Mouse (Mus musculus) limb, embryonic 14.5 days (tissue): ENCODE data around the gene Ampd2. TPM values are rescaled to one million over a fixed set of nuclear protein-coding genes. Genes with fewer than 3 reads are reported as not detected.

Experiments
- ATAC-seq: fragments of 200-750 bp; cut with Nextera tagmentation; 2 replicates; pipeline ENCODE4 v1.8.0; 2017; ENCODE audit warnings: low read depth, moderate number of reproducible peaks, moderate TSS enrichment; ENCODE audit not compliant: low FRiP score
- DNase-seq: peaks from one replicate; pipeline ENCODE4 v3.0.0-alpha.2; 2015; ENCODE audit warnings: low spot score
- H3K27ac ChIP-seq: fragments of 300-500 bp; sonication (generic); replicated peaks from 2 replicates; pipeline ENCODE4 v1.5.1; 2014; ENCODE audit warnings: low read depth, mild to moderate bottlenecking, low read length, moderate library complexity, mixed read lengths
- H3K27me3 ChIP-seq: fragments of 300-500 bp; sonication (generic); 2 replicates; pipeline ENCODE4 v1.6.1; 2014; ENCODE audit warnings: low read length, mixed read lengths; ENCODE audit not compliant: control insufficient read depth, insufficient read depth
- H3K36me3 ChIP-seq: fragments of 300-500 bp; sonication (generic); 2 replicates; pipeline ENCODE4 v1.6.1; 2014; ENCODE audit warnings: mild to moderate bottlenecking, low read length, moderate library complexity, mixed read lengths; ENCODE audit not compliant: control insufficient read depth, insufficient read depth
- H3K4me1 ChIP-seq: fragments of 300-500 bp; sonication (generic); 2 replicates; pipeline ENCODE4 v1.6.1; 2014; ENCODE audit warnings: antibody characterized with exemption, low read length, mixed read lengths; ENCODE audit not compliant: control insufficient read depth, insufficient read depth
- H3K4me2 ChIP-seq: fragments of 300-500 bp; sonication (generic); replicated peaks from 2 replicates; pipeline ENCODE4 v1.6.1; 2014; ENCODE audit warnings: low read depth, mild to moderate bottlenecking, low read length, moderate library complexity; ENCODE audit not compliant: severe bottlenecking
- H3K4me3 ChIP-seq: fragments of 300-500 bp; sonication (generic); replicated peaks from 2 replicates; pipeline ENCODE4 v1.5.1; 2014; ENCODE audit warnings: low read length
- H3K9ac ChIP-seq: fragments of 300-500 bp; sonication (generic); 2 replicates; pipeline ENCODE4 v1.6.1; 2014; ENCODE audit warnings: mild to moderate bottlenecking, low read depth, low read length, moderate library complexity; ENCODE audit not compliant: severe bottlenecking
- H3K9me3 ChIP-seq: fragments of 300-500 bp; sonication (generic); 2 replicates; pipeline ENCODE4 v1.6.1; 2016; ENCODE audit warnings: low read length; ENCODE audit not compliant: control insufficient read depth
- POLR2A ChIP-seq: fragments of 200-500 bp; IDR thresholded peaks from 2 replicates; pipeline ENCODE4 v1.8.0; 2012; ENCODE audit warnings: inconsistent platforms, mild to moderate bottlenecking, moderate library complexity, borderline replicate concordance; ENCODE audit not compliant: insufficient read depth, insufficient read length; ENCODE audit errors: extremely low read depth
- WGBS: fragments of 180-500 bp; shearing (Covaris S2); extraction: QIAGEN DNeasy Blood & Tissue Kit; methylation state at CpG from one replicate; pipeline ENCODE4 v1.1.7; 2014; 5-methylcytosine and 5-hydroxymethylcytosine counted together
- polyA plus RNA-seq, 2 experiments: library from polyadenylated mRNA; depleted of rRNA in 1 of 2; stranded (reverse) in 1 of 2; unstranded in 1 of 2; fragments of >200 nt; fragmentation: Nextera tagmentation in 1 of 2; extraction: Ambion mirVana in 1 of 2; gene quantifications; 2 replicates each; pipeline versions ENCODE4 v1.2.1 to v1.2.3; 2012 to 2014

The Ampd2 gene
- polyA plus RNA-seq, 2 experiments, result 35.8 to 116 TPM

DNA sequence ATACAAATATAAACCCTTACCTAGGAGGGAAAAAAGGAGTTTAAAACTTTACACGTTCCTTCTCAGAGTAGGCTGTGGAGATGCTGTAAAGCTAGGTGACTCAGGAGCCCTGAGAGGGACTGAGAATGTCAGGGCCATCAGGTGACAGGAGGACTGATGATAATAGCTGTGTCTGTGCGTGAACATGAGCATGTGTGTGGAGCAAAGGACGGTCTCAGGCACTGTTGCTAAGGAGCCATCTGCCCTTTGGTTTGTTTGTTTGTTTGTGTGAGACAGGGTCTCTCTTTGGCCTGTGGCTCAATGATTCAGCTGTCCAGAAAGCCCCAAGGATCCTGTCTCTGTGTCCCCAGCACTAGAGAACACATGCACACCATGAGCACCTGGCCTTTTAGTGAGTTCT, 34.6 kb upstream of the Ampd2 start:
- H3K4me1 ChIP-seq, result no peaks in the 10 kb centered on the region
- no peak overlapping the region for H3K27ac ChIP-seq
- H3K9ac ChIP-seq, result no peak overlapping the region
- no peak overlapping the region for H3K4me3 ChIP-seq
- H3K27me3 ChIP-seq, result no peaks in the 10 kb centered on the region
- DNase-seq (no peak), ATAC-seq (no peak)
- 88% methylated on average over 3 of the region's 3 CpGs for WGBS
- H3K36me3 ChIP-seq, result peaks cover 56% of the 10 kb centered on the region
- H3K9me3 ChIP-seq, result no peaks in the 10 kb centered on the region
- no peak overlapping the region for H3K4me2 ChIP-seq
- TF ChIP-seq POLR2A, result no peak

DNA sequence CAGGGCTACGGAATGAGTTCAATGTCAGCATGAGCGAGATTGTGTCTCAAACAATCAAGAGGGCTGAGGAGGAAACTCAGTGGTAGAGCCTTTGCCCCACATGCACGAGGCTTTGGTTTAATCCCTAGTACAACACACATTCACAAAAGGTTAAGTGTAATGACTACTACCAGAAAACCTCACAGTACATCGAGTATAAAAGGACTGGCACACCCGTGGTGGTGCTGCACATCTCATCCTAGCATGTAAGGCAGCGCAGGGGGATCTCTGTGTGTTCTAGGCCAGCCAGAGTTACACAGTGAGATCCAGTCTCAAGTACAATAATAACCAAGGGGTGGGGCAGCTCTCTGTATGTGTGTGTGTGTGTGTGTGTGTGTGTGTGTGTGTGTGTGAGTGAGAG, 31.0 kb upstream of the Ampd2 start:
- DNase-seq (no peak), ATAC-seq (no peak)
- H3K4me1 ChIP-seq, result no peaks in the 10 kb centered on the region
- H3K36me3 ChIP-seq, result peaks cover 70% of the 10 kb centered on the region
- no peak overlapping the region for H3K27ac ChIP-seq
- H3K27me3 ChIP-seq, result no peaks in the 10 kb centered on the region
- H3K4me2 ChIP-seq, result no peak overlapping the region
- TF ChIP-seq POLR2A, result no peak
- 91% methylated on average over 6 of the region's 6 CpGs for WGBS
- no peak overlapping the region for H3K9ac ChIP-seq
- H3K9me3 ChIP-seq, result no peaks in the 10 kb centered on the region
- no peak overlapping the region for H3K4me3 ChIP-seq

DNA sequence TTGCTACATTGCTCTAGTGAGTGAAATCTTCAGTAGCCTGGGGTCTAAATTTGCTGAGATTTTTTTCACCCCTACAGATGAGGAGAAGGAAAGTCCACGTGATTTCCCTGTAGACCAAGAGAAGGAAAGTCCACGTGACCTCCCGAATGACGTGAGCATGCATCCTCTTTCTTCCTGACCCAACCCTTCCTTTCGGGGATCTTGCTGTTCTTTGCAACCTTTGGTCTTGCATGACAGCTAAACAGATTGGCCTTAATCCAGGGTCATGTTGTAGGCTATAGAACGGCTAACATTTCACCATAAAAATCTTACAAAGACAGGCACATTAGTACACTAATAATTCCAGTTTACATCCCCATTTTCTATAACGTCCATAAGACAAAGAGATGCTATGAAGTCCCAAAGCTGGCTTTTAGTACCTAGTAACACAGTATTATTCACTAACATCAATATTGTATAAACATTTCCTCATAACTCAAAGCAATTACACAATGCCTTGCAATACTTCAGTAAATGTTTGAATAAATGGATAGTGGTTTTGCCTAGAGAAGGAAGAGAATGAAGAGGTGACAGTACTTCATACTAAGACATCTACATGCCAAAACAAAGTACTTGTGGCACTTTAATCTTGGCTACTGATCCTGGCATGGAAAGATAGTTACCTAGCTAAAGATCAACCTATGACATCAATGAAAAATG, 27.3 kb upstream of the Ampd2 start:
- H3K36me3 ChIP-seq, result peaks cover 83% of the 10 kb centered on the region

DNA sequence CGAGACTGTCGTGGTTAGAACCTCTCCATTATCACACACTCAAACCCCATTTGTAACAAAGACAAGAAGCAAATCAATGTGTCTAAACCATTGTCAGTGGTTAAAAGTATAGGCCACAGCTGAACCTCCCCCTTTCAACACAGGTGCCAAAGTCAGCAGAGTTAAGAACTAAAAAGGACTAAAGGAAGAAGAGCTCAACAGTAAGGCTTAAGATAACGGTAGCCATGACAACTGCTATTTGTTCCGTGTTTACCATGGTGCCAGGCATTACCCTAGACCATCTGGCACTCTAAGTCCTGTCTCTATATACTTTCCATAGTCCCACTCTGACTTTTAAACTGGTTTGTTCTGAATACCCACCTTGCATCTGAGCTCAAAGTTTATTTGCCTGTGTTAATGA, 26.2 kb upstream of the Ampd2 start:
- H3K9ac ChIP-seq, result no peak overlapping the region
- TF ChIP-seq POLR2A, result no peak
- peaks cover 83% of the 10 kb centered on the region for H3K36me3 ChIP-seq
- DNase-seq, result no peak
- WGBS, result 90% methylated on average over 4 of the region's 4 CpGs
- no peaks in the 10 kb centered on the region for H3K4me1 ChIP-seq
- H3K27me3 ChIP-seq, result no peaks in the 10 kb centered on the region
- no peak overlapping the region for H3K4me2 ChIP-seq
- no peak overlapping the region for H3K4me3 ChIP-seq
- no peak overlapping the region for H3K27ac ChIP-seq
- no peaks in the 10 kb centered on the region for H3K9me3 ChIP-seq
- ATAC-seq, result no peak

More for the DNA sequence above, 27.3 kb upstream of the Ampd2 start:
- DNase-seq, result no peak
- no peak overlapping the region for H3K4me3 ChIP-seq
- 87% methylated on average over 7 of the region's 7 CpGs for WGBS
- H3K27ac ChIP-seq, result no peak overlapping the region
- H3K4me1 ChIP-seq, result no peaks in the 10 kb centered on the region
- ATAC-seq, result no peak
- no peaks in the 10 kb centered on the region for H3K9me3 ChIP-seq
- H3K27me3 ChIP-seq, result no peaks in the 10 kb centered on the region
- no peak overlapping the region for H3K4me2 ChIP-seq
- TF ChIP-seq POLR2A, result no peak
- no peak overlapping the region for H3K9ac ChIP-seq

DNA sequence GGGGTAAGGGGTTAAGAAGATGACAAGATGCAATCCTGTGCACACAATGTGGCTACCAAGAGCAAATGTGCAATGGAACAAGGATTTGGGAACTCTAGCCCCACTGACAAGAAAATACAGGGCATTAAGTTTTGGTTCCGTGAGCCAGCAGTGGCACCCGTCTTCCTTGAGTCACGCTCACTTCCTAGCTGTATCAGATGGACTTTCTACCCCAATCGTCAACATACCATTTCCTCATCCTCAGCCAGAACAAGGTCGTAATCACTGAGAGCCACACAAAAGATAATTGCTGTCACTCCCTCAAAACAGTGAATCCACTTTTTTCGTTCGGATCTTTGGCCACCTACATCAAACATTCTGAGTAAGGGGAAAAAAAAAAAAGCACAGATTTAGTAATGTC, 25.8 kb upstream of the Ampd2 start:
- no peak for ATAC-seq
- Histone ChIP-seq H3K36me3 (peaks cover 81% of the 10 kb centered on the region), H3K27ac (no peak overlapping the region), H3K4me3 (no peak overlapping the region), H3K4me1 (no peaks in the 10 kb centered on the region), H3K27me3 (no peaks in the 10 kb centered on the region), H3K4me2 (no peak overlapping the region), H3K9me3 (no peaks in the 10 kb centered on the region), H3K9ac (no peak overlapping the region)
- TF ChIP-seq POLR2A, result no peak
- 84% methylated on average over 7 of the region's 7 CpGs for WGBS
- no peak for DNase-seq

DNA sequence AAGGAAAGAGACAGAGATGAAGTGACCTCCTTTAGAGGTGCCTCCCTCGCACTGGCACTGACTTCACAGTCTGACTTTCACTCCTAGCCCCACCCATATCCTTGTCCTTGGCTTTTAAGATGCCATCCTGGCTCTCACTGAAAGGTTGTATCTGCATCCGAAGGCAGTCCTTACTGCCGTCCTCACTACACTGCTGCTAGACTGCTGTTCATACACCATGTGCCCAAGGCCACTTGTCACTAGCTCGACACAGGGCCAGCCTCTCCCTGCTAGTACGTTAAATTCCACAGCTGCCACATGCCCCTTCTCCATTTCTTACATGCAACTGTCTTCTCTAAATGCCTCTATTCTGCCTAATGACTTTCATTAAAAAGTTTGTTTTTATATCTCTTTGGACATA, 24.9 kb upstream of the Ampd2 start:
- Histone ChIP-seq H3K4me2 (no peak overlapping the region), H3K9ac (no peak overlapping the region), H3K36me3 (peaks cover 80% of the 10 kb centered on the region), H3K27me3 (no peaks in the 10 kb centered on the region), H3K9me3 (no peaks in the 10 kb centered on the region), H3K4me3 (no peak overlapping the region), H3K4me1 (no peaks in the 10 kb centered on the region), H3K27ac (no peak overlapping the region)
- DNase-seq (no peak), ATAC-seq (no peak)
- 88% methylated on average over 5 of the region's 5 CpGs for WGBS
- no peak for TF ChIP-seq POLR2A
